Mouse (Mus musculus) ES-E14 (cell line): ENCODE measurements around the gene S100a7a.

Experiments used
- CHD2 ChIP-seq: IDR thresholded peaks from 2 replicates; pipeline ENCODE4 v1.6.1; 2014; ENCODE audit warnings: mild to moderate bottlenecking, low read depth, low read length, inconsistent platforms
- HCFC1 ChIP-seq: IDR thresholded peaks from 2 replicates; pipeline ENCODE4 v1.6.1; 2012; ENCODE audit warnings: low read length, inconsistent platforms, borderline replicate concordance; ENCODE audit not compliant: insufficient read depth
- ZC3H11A ChIP-seq: IDR thresholded peaks from 2 replicates; pipeline ENCODE4 v1.6.1; 2012; ENCODE audit warnings: low read depth, mild to moderate bottlenecking, inconsistent platforms, low read length, borderline replicate concordance
- ZNF384 ChIP-seq: IDR thresholded peaks from 2 replicates; pipeline ENCODE4 v1.6.1; 2012; ENCODE audit warnings: low read depth, low read length, inconsistent platforms

- TF ChIP-seq ZNF384: no peak
- TF ChIP-seq CHD2: no peak
- TF ChIP-seq ZC3H11A: no peak
- no peak for TF ChIP-seq HCFC1
Measured at GRCm38 (mm10) chr3:90604416-90604815, 49.4 kb upstream of the S100a7a start.
